Mouse (Mus musculus) spleen, adult 12 weeks (tissue): ENCODE measurements around the gene Flvcr2.

Experiments used
- DNase-seq: peaks from one replicate; pipeline ENCODE4 v3.0.0; 2022; ENCODE audit warnings: low spot score

The Flvcr2 gene

DNA sequence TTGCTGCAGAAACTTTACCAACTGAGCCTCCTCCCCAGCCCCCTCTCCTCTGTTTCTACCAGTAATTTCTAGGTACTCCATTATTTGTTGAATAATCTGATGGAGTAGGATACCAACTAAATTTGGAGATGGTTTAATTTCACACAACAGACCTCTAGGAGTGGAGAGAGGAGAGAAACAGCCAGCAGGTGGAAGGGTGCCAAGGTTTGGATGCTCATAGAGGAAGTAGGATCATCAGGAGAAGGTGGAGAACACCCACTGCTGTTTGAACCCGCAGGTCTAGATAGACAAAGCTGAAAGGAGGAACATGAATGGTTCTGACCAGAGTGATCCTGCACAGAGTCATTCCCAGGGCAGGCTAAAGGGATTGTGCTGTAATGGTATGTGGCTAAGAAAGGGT is 49.2 kb downstream of the Flvcr2 start:
- DNase-seq: no peak

DNA sequence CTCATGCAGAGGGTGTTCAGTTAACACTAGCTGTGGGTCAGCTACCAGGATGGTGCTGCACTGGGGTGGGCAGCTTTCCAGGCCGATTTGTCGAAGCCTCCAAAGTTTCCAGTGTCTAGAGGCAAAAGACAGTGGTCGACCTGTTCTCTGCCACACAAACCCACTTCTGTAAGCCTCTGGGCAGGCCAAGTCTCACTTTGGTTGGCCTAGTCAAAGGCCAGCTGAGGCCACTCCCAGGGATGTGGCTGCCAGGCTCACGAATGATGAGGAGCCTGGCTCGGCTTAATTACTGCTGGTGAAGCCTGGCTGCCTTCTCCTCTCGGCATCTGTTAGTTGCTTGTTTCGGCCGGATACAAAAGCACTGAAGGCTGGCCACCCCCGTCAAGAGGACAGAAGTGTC is 53.7 kb downstream of the Flvcr2 start:
- no peak for DNase-seq

DNA sequence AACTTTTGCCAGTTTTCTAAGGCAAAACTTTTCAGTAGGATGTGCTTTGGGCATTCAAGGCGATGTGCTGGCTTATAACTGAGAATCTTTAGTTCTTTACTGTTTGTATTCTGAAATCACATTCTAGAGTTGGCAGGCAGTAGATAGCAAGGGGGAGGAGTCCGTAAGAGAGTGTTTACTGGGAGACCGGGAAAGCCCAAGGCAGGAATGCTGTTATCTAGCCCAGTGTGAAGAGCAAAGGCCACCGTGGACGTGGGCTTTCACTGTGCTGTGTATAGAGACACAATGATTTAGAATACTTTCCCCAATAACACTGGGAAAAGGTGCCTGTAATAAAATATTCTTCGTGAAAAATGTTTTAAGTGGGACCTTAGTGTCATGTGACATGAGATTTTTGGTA is 63.4 kb downstream of the Flvcr2 start:
- DNase-seq: no peak

DNA sequence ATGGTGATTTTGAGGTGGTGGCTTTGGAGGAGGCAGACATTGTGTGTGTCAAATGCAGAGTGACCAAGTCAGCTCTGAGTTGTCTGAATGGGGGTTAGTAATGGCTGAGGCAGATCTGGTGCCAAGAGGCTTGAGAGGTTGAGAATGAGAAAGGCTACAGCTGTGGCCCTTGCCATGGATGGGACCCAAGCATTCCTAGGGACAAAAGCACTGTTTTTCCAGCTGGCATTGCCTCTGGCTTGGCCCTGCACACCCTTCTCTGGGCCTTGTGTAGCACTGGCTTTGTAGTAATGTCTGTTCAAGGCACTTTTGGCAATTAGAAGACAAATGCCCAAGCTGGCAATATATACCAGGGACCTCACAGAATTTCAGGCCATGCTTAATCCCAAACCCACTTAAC is 64.6 kb downstream of the Flvcr2 start:
- no peak for DNase-seq

DNA sequence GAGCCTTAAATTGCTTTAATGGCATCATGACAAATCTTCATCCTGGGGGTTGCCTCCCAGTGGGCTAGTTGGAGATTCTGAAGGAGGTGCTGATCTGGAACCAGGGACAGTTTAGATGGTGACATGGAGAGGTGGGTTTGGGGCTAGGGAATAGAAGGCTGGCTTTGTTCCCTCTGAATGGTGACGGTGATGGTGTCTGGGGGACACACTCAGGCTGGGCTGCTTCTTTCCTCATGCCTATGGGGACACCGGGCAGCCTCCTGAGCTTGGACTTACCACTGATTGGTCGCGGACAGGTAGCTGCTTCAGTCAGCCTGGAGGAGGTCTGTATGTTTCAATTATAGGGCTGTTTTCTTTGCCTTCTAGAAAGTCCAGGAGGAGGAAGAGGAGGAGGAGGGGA is 65.3 kb downstream of the Flvcr2 start:
- no peak for DNase-seq

DNA sequence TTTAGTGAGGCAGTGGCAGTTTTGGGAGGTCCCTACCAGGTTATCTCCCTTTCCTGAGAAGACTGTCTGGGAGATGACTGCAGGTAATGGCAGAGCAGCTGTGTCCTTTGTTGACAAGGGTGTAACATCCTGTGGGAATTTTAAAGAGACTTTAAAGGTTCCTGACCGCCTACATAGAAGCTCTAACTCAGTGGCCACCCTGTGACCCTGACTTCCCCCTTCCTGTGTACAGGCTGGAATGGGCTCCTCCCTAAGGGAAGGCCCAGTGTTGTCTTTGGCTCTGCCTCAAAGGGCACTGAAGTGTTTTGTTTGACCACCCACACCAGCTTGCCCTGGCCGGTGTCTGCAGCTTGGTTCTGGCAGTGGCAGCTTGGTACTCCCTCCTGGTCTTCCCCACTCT is 67.3 kb downstream of the Flvcr2 start:
- DNase-seq: no peak

DNA sequence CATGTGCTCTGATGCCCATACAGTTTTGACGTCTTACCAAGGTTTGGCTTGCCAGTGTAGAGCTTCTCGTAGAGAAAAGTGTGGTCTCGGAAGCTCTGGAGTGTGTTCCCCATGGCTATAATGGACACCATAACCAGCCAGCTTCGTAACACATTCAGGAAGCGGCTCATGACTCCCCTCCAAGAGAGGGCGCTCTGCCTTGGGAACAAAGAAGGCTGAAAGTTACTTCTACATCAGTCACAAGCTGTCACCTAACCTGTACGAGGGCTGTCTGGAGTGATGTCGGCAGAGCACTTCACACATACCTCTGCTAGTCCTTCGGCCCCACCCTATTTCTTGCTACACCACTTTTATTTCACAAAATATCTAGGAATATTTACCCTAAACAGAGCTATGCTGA is 75.7 kb downstream of the Flvcr2 start:
- DNase-seq: no peak

DNA sequence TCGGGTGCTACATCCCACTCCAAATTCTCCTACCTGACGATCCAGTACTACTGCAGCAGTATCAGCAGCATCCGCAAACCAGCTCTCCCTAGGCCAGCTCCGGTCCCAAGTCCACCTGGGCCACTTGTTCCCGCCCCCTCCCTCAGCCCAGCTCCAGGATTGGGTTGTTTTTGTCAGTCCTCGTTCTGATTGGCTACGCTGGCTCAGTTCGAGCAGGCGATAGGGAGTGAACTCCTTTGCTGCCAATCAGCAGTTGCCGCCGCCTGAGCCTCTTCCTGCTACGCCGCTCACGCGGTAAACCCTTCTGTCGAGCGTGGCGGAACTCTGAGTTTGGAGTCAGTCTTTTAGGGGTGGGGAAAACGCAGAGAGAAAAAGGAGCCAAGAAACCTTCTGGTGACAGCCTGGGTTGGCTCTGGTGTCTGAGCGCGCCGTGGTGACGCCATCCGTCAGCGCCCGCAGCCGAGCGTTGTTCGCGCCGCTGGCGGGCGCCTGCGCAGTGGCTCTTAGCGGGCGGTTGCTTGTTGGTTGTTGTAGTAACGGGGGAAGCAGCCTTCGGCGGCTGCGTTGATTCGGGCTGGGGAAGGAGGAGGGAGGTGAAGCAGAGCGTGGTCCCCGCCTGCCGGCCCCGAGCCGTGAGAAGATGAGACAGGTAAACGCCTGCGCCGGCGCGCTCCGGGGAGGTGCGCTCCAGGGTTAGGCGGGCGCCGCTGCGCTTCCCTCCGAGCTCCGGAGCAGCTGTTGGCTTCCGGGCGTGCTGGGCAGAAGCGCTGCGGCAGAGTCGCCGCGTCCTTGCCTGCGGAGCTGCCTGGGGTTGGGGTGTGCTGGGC is 78.3 kb downstream of the Flvcr2 start, which contains the start of the genes Erg28 and Ttll5:
Erg28 (minus strand) TSS at position 113 of the 827 bp plus-strand sequence.
Ttll5 (plus strand) TSS at position 222 of the 827 bp plus-strand sequence.
- DNase-seq: peak; percentile 94

DNA sequence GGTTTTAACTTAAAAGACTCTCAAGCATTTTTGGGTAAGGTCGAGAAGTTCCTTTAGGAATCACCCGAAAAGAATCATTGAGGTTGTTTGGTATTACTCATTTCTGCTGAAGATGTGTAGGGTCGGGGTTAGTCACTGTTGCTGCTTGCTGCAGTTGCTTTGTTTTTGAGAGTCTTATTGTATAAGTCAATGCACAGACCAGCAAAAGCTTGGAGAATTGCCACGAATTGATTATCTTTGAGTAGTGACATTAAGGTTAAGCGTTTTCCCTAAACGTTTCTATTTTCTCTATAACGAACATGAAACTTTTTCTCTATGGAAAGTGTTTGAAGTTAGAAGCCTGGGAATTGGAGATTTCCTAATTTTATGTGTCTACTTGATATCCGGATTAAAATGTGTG is 79.0 kb downstream of the Flvcr2 start:
- DNase-seq: no peak

DNA sequence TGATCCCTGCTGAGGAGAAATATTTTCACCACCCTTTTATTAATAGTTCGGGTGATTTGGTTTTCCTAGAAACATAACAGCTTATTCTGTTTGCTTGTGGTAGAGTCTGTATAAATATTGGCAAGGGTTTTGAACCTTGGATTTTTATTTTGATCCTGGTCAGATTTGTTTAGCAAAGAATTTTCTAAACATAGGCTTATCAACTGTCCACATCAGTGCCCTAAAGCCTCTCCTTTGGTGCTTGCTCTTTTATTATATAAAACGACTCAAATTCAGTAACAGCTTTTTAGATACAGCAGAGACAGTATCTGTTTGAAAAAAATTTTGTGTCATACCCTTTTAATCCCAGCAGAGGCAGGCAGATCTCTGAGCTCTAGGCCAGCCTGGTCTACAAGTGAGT is 79.5 kb downstream of the Flvcr2 start:
- DNase-seq: no peak

DNA sequence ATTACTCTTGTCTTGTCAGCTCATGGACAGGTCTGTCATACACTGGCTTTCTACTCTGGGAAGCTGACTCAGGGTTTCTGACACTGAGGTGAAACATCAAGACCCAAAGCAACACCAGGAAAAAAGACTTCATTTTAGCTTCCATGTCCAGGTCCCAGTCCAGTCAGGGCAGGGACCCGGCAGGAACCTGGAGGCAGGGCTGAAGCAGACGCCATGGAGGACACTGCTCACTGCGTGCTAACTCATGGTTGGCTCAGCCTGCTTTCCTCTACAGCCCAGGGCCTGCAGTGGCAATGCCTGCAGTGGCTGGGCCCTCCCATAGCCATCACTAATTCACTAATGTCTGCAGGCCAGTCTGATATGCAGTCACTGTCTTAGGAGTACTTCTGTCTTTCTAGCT is 82.5 kb downstream of the Flvcr2 start:
- DNase-seq: no peak

DNA sequence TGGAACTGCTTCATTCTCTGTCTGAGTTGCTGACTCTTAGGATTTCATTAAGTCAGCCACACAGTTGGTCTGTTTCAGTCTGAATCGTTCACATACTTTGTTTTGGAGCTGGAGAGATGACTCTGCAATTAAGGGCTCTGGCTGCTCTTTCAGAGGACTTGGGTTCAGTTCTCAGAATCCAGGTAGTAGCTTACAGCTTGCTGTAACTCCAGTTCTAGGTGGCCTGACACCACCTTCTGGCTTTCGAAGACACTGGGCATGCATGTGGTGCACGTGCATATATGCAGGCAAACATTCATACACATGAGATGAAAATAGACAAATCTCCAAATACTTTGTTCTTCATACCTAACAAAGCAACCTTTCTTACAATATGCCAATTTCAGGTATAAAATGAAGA is 83.5 kb downstream of the Flvcr2 start:
- DNase-seq: no peak

DNA sequence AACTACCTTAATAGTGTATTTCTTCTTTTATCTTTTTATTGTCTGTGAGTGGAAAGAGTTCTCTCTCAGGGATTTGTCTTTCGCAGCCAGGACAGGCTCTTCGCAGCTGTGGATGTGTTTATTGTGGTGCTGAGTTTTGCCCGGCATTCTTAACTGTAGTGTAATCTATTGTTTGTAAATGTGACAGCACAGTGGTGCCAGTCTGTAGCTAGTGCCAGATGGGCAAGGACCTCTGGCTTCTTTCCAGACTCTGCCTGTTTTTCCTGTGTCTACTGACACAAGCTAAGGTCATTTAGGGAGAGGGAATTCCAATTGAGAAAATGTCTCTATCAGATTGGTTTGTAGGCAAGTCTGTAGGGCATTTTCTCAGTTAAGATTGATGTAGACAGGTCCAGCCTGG is 84.4 kb downstream of the Flvcr2 start:
- DNase-seq: no peak

DNA sequence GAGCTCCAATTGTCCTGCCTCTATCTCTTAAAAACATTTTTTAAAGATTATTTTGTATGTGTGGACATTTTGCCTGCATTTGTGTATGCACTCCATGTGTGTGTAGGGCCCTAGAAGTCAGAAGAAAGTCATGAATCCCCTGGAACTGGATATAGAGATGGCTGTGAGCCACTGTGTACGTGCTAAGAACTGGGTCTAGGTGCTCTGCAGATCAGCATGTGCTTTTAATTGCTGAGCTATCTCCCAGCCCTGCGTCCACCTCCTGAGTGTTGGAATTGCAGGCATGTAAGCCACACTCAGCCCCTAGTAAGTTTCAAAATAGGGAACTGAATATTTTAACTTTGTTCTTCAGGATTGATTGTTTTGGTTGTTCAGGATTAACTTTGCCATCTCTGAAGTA is 88.2 kb downstream of the Flvcr2 start:
- DNase-seq: no peak

DNA sequence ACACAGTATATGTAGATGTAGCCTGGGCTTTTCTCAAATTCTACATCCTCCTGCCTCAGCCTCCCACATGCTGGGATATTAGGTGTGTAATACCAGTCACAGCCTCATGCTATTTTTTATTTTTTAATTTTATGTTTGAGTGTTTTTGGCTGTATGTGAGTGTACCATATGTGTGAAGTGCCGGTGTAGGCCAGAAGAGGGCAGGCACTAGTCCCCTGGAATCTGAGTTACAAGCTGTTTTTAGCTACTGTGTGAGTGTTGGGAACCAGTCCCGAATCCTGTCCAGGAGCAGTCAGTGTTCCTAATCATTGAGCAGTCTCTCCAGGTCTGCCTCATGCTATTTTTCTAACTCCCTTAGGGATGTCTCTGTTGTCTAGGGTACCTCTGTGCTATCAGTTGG is 91.4 kb downstream of the Flvcr2 start:
- DNase-seq: no peak

DNA sequence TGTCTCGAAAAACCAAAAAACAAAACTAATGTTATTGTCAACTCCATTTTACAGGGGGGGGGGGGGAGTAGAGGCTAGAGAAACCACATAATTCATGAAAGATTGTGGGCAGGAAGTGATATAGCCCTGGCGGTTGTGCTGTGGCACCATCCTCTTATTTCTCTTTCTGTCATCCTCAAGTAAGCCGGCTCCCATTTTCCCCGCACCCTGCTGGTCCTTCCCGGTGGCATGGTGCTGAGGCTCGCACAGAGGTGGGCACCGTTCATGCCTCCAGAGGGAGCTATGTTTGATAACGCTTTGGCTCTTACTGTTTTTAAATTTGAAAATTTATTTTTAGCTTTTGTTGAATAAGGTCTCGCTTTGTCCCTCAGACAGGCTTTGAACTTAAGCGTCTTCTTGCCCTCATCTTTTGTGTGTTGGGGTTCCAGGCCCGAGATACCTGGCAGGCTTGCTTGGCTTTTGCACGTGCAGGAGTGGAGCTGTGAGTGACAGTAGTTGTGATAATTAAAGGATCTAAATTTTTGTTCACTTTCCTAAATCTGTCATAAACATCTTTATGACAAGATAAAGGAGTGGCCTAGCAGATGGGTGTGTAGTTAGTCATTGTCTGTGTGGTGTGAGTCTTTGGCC is 93.1 kb downstream of the Flvcr2 start:
- DNase-seq: no peak

DNA sequence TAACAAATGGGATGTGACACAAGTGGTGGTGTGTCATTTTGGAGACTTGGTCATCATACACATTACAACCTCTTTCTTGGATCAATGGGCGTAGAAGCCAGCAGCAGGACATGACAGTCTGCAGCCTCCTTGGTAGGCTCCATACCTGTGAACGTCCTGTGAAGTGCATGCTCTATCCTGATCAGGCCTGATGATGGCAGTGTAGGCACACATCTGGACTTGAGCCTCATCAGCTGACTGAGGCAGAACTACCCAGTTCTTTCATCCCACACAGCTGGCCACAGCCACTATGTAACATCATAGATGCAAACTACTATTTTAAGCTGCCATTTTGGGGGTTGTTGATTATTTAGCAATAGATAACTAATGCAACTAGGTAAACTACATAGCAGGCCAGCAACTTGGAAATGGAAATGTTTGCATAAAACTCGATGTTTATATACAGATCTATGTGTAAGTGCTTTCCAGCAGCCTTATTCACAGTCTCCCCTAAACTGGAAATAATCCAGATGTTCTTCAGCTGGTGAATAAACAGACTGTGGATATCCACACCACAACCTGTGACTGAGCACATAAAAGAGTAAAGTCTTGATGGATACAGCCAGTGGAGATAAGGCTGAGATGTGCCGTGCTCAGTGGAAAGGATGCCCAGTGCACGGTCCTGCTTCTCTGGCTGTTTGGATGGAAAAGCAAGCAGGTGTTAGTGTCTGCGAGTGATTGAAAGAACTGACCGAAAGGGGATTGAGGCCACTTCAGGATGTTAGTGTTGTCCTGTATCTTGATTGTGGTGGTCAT is 102.0 kb downstream of the Flvcr2 start:
- no peak for DNase-seq

DNA sequence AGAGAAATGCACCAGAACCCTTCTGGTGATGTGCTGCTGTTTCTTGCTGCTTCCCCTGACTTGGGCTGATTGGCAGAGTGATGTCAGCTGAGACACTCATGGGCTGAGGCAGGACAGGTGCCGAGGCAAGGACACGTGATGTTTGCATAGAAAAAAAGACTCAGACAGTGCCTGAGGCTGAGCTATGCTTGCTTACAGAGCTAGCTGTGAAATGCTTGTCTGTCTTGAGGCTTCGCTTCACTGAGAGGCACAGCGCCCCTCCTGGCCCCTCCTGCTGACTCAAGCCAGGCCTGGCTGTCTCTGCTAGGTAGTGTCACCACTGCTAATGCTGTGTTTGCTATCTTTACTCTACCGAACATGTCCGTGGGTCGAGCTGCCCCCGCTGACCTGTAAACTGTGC is 104.3 kb downstream of the Flvcr2 start:
- DNase-seq: no peak

DNA sequence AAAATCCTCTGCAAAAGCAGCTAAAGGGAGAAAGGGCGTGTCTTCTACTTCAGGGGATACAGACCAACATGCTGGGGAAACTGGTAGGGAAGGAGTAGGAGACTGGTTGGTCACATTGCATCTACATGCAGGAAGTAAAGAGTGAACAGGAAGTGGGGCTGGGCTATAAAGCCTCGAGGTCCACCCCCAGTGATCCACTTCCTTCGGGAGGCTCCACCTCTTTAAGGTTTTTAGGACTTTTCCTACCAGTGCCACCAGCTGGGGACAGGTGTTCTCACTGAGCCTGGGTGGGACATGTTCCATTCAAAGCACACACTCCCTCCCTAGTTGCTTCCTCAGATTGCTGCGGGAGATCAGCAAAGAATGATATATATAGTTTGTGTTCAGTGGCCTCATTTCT is 107.5 kb downstream of the Flvcr2 start:
- DNase-seq: no peak

DNA sequence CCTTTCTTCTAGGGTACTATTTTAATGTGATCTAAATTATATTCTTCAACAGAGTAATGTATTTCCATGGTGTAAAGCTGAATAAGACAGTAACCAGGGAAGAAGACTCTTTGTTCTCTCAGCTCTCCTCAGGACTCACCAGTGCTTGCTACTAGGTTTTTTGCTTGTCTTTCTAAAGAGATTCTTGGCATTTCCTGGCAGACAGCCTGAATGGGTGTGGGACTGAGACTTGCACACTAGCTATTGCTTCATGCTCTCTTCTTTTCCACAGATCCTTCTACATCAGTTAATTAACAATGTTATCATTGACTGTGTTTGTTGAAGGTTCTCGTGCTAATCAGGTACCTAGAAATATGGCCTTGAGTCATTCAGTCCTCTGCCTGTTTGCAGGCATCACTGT is 107.9 kb downstream of the Flvcr2 start:
- no peak for DNase-seq

DNA sequence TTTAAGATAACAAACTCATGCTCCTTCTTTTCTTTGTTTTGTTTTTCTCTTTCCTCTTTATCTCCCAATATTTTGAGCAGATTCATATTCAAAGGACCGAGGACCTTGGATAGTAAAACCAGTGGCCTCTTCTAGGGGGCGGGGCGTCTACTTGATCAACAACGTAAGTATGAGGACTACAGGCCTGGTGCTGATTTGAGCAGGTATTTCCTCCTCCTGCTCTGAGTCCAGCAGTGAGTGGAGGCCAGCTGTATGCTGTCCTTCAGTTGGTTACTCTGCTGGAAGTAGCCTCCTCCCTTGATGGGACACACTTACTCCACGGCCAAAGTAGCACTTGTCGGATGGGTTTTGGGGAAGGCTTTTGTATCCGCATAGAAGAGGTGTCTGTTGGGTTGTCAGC is 111.0 kb downstream of the Flvcr2 start:
- no peak for DNase-seq

DNA sequence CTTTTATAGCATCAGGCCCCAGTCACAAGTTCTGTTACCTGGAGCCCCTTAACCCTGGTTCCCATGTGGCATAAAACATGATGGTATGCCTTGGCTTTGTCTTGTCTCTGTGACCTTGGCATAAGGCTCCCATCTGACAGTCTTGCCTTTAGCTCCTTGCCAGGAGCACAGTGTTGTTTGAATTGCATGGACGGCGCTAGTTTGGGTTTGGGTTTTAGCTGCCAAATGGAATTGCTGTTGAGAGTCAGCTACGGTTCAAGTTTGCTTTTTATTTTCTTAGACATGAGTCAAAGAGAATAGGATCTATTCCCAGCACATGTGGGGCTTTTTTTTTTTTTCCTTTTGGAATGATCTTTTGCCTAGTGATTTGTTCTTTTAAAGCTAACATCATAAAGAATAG is 112.8 kb downstream of the Flvcr2 start:
- DNase-seq: no peak
